Mouse (Mus musculus): ENCODE results near the gene Snx20.
"Not testable (repeated sequence)": the region's sequence is repeated elsewhere in the genome, so short reads cannot be mapped to it uniquely, and the experiment has no call there.

DNA sequence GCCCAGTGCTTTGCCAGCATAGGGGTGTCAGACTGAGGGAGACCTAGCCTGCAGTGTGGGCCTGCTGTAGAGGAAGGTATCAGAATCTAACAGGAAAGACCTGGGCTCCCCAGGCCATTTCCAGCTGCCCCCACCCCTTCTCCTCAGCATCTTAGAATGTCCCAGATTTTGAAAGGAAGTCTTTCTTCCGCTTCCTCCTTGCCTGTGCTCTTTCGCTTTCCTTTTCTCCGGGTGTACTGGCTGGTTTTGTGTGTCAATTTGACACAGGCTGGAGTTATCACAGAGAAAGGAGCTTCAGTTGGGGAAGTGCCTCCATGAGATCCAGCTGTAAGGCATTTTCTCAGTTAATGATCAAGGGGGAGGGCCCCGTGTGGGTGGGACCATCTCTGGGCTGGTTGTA lies 15.2 kb upstream of the Snx20 start:
- TF ChIP-seq POLR2A (IDR thresholded peaks at IDR 0.05; ENCODE audit: borderline replicate concordance, insufficient read depth, low read length); CTCF (IDR thresholded peaks at IDR 0.05; ENCODE audit: borderline replicate concordance, insufficient read depth, low read depth, low read length): not testable (repeated sequence)
